Mouse (Mus musculus): ENCODE data around the gene Sbno2.
A peak's percentile ranks its signal among the peaks of the same experiment; 100 is the strongest.

The Sbno2 gene

DNA sequence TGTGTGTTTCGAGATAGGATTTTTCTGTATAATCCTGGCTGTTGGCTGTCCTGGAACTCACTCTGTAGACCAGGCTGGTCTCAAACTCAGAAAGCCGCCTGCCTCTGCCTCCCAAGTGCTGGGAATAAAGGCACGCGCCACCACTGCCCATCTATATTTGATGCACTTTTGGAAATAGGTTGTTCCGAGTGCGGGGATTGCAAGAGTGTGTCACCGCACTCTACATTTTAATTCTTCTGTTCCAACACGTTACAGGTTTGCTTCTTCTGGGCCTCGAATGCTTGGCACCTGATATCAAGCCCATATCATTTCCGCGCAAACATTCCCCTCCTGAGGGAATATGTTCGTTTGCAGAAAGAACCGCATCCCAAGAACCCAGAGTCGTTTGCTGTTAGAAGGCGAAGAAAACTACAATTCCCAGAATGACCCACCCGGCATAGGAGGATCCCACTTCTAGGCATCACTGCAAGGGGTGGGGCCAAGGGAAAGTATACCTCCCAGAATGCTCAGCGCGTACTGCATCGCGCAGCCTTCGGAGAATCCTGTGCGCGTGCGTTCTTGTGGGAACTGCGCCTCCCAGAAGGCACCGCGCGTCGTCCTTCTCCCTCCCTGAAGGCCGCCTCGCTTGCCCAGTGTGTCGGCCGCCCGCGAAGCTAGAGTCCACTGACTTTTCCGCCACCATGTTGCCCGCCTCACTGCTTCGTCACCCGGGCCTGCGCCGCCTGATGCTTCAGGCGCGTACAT is 36.6 kb upstream of the Sbno2 start:
- peak; percentile 83 to 93 for DNase-seq (ENCODE audit: low spot score in 2 of 2)

DNA sequence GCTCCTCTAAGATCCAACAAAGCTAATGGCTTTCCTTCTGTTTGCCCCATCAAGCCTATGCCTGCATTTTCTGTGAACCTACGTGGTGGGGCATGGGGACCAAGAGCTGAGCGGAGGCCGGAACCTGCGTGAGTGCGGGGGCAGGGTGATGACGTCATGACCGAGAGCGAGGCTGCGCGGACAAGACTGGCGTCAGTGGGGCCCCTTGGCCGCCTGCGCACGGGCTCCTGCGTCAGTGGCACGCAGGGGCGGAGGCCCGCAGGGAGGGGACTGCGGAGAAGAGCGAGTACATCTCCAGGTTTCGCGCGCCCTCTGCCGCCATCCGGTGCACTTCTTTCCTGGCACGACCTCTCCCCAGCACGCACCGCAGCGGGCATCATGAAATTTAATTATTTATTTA is 35.9 kb upstream of the Sbno2 start:
- DNase-seq (ENCODE audit: low spot score in 2 of 2), result peak; percentile 89 to 95

DNA sequence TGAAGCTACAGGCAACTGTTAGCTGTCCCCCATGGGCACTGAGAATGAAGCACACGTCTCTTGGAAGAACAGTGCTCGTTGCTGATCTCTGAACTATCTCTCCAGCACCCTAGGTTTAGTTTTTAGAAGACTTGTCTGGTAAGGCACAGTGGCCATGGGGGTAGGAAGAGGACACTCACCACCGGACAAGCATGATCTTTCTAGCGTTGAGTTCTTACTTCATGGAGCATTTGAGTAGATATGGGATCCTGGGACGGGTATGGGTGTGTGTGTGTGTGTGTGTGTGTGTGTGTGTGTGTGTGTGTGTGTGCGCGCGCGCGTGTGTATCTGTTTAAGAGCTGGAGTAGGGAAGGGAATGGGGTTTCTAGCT is 35.3 kb upstream of the Sbno2 start, which contains the start of gene Cbarp:
TSS of gene Cbarp (minus strand) at position 170 of the 370 bp plus-strand sequence.
- no peak for DNase-seq (ENCODE audit: low spot score in 2 of 2)

DNA sequence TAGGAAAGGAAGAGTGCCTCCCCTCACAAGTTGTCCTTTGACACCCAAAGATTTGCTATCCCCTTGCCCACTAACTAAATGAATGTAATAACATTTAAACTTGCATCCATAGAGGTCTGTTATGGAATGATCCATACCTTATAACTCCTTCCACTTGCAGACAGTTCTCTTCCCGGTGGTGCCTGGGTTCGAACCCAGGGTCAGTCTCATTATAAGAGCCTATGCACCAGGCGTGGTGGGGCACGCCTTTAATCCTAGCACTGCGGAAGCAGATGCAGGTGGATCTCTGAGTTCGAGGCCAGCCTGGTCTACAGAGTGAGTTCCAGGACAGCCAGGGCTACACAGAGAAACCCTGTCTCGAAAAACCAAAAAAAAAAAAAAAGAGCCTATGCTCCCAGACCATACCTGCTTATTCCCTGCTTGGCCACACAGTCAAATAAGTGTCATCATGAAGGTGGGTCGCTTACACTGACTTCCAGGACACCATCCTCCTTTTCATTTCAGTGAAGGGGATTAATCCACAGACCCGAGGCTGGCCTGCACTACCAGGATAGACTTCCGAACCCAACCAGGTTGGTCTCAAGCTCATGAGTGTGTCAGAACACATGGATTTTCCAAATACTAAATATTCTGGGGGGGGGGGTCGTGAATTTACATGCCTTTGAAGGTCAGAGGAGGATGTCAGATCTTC is 34.7 kb upstream of the Sbno2 start:
- DNase-seq (ENCODE audit: low spot score in 2 of 2), result no peak

DNA sequence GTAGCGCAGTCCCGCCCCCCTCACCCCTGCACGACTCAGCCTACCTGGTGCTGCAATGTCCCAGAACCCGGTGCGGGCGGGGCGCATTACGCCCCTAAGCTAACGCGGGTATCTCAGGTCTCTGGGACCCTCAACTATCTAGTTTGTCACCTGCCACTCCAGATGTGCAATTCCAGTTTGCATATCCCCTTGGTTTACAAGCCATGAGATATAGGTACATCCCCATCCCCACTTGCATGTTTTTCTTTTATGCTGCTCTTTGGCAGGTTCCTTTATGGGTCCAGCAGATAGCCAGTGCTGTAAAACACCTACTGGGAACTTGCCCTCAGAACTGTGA is 34.0 kb upstream of the Sbno2 start:
- DNase-seq (ENCODE audit: low spot score in 2 of 2), result no peak

DNA sequence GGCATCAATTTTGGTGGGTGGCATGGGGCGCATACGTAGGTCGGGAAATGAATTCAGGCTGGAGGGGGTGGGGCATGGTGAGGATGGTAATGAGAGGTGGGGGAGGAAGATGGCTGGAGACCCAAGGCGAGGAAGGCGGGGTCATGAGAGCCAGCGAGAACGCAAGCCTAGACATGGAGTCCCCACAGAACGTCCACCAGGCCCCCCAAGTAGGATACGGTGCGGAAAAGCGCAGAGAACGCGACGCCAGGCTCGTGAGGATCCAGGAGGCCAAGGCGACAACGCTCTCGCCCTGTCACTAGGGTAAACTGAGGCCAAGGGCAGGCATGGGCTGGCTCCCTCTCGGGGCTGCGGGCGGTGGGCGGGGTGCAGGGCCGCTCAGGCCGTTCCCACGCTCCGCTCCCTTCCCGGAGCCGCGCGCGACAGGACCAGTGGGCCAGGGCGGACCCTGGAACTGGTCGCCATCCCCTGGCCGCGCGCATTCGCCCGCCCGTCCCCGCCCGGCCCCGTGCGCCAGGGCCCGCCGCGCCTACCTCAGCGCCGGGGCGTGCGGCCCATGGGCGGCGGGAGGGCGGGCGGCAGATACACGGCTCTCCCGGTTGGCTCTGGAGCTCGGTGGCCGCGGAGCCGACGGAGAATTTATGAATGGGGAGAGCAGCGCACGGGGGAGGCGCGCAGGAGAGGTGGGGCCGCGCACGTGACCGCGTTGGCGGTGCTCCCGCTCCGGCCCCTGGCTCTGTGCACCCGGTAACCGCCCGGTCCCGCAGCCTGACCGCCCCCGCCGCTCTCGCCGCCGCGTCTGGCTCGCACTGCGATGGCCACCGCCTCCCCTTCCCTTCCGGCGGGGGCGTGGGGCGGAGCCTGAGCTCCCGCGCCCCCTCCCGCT is 33.4 kb upstream of the Sbno2 start, which contains the start of gene Atp5d:
TSS of gene Atp5d (plus strand) at position 80 of the 886 bp plus-strand sequence.
- DNase-seq (ENCODE audit: low spot score in 2 of 2), result peak in 1 of 2 experiments; percentile 59

DNA sequence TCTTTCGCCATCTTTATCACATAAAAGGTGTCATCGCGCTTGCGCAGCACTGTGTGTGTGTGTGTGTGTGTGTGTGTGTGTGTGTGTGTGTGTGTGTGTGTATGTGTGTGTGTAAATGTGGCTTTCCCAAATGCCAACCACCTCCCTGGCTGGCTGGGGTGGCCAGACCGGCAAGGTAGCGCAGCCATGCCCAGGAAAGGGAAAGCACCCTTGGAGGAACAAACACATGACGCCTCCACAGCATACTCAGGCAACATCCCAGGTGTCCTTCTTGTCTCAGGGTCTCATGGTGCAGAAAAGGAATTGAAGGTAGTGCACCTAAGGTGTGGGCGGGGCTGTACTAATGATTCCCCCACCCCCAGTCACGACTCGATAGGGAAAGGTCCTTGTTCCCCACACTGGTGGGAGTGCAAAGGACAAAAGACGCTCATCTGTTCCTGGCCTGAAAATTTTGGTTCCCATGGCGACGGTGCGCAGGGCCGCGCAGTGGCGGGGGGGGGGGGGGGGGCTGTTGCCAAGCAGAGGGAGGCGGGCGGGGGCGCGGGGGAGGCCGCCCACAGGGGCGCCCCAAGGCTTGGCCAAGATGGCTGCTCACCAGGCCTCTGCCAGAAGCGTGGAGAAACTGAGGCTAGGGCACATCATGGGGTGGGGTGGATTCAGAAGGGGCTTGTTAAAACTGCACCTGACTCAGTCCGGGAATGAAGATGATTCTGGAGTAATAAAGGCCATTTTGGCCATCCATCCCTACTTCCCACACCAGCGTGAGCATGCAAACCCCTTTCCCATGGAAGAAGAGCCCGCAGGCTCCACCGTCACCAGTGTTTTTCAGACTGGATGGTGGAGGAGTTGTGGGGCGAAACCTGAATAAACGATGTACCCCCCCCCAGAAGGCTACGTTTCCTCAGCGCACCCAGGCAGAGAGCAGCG is 32.5 kb upstream of the Sbno2 start:
- peak in 1 of 2 experiments; percentile 33 for DNase-seq (ENCODE audit: low spot score in 2 of 2)

DNA sequence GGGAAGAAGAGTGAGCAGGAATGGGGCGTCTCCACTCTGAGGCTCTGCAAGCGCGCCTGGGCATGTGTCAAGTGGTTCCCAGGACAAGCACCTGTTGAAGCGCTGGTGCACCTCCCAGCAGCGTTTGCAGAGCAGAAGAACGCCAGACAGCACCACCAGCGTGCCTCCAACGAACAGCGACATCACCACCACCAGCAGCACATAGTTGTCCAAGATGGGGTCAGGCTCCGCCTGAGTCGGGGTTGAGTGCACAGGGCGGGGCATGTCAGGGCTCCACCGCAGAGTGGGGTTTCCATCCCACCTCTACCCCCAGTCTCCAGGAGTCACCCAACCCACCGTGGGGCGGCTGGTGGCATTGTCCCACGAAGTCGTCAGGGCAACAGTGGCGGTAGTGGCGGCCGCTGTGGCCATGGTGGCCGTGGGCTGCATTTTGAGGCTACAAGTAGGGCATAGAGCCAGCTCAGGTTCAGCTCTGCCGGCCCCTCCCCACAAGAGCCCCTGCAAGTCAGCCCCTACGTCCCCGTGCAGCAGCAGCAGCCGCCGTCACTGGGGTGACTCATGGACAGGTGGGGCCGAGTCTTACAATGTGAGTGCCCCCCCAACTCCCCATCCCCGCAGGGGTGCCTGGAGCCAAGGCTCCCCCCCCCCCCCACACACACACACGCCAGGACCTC is 31.7 kb upstream of the Sbno2 start:
- DNase-seq (ENCODE audit: low spot score in 2 of 2), result peak in 1 of 2 experiments; percentile 43

DNA sequence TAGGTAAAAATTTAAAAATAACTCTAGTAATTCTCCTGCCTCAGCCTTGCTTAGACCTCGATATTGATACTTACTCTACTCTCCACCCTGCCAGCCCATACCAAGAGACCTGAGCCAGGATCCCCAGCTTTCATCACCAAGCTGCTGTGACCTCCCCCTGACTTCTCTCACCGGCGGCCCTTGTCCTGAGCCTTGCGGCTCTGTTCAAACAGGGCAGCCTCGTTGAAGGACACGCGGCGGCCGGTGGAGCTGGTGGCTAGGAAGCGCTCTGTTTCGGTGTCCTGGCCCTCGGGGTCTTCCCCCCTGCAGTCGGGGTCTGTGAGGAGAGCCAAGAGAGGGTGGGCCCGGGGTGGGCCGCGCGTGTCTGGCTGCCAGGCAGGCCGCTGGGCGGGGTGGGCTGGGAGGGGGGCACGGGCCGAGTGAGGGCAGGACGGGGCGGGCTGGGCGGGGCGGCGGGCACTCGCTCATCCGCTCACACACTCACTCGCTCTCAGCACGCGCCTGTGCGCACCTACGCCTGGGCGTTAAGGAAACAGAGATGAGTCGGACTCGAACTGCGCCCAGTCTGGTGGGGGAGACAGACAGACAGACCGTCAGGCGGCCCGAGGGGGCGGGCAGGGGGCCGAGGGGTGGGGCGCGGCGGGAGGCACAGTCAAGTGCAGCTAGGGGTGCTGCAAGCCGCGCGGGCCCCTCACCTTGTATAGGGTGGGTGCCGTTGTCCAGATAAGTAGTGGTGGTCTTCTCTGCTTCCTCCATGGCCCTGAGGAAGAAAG is 31.0 kb upstream of the Sbno2 start:
- no peak for DNase-seq (ENCODE audit: low spot score in 2 of 2)

DNA sequence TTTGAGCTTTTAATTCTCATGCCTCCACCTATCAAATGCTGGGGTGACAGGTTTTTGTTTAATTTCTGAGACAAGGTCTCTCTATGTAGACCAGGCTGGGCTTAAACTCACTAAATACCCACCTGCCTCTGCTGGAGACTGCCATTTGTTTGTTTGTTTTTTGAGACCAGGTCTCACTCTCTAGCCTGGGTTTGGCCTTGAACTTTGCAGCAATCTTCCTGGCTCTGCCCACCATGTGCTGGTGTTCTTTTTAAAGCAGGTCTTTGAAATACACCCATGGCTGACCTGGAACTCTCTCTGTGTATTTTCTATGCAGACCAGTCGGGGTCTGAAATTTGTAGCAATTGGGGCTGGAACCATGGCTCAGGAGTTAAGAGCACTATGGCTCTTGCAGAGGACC is 30.3 kb upstream of the Sbno2 start:
- no peak for DNase-seq (ENCODE audit: low spot score in 2 of 2)

DNA sequence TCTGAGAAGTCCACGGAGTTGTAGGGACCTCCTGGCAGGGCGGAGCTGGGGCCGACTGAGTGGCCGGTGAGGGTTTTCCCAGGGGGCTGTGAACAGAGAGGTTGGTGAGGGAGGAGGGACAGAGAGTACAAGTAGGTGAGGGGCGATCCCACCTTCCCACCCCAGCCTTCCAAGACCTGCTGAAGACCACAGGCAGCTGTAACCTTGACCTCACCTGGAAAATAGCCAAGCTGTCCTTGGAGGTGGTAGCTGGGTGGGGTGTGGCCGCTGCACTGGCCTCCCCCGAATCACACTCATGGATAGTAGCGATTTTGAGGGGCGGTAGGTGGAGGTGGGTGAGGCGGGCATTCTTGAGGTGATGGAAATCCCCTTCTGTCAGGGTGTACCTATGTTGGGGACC is 29.8 kb upstream of the Sbno2 start:
- no peak for DNase-seq (ENCODE audit: low spot score in 2 of 2)

DNA sequence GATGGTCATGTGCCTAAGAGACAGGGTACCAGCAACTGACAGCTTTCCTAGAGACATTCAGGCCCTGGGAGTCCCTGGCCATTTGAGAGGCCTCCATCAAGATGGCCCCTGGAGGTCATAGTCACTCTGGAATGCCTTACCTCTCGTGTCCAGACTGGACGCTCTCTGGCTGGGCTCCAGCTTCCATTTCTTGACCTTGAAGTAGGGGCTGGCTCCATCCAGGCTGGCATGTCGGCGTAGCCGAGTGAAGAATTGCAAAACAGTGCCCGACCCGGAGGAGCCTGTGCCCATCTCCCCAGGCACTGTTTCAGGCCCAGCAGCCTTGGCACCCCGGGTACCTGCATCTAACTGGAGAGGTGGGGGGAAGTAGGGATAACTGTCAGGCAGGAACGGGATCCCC is 29.1 kb upstream of the Sbno2 start:
- no peak for DNase-seq (ENCODE audit: low spot score in 2 of 2)

DNA sequence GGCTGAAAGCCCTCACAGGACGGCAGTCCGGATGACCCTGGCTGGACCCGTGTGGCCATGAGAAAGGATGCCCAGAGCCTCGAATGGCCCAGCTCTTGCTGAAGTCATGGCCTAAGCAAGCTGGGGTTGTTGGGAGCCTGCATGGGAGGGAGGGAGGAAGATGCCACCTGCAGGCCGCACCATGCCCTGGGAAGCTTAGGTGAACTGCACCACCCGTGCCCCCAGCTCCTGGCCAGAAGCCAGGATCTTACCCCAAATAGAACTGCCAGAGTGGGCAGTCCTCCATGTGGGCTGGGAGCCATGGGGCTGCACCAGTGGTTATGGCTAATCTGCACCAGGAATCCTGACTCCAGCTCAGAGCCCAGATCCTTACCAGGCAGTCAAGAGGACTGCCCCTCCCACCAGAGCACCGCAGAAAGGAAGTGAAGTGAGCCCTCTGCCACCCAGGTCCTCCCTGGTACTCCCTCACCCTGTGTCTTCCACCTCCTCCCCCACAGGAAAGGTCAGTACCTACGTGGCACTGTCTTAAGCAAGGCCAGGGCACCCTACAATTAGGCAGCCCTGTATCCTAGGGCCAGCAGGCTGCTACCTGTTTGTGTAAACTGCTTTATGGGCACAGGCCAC is 28.0 kb upstream of the Sbno2 start:
- no peak for DNase-seq (ENCODE audit: low spot score in 2 of 2)

DNA sequence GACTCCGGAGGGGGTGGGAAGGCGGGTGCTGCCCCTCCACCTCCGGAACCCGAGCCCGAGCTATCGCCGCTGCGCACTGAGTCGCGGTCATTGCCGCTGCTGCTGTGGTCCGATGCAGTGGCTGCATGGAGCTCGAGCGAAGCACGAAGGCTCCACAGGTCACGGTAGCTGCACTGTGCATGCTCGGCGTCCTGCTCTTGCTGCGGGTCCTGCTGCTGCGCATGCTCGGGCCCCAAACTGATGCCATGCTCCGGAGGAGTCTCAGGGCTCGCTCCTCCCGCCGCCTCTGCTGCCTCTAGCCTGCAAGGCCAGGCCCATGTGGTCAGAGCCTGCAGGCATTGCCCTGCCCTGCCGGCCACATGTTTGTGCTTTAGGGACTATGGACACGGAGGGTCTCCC is 26.6 kb upstream of the Sbno2 start:
- DNase-seq (ENCODE audit: low spot score in 2 of 2), result no peak

DNA sequence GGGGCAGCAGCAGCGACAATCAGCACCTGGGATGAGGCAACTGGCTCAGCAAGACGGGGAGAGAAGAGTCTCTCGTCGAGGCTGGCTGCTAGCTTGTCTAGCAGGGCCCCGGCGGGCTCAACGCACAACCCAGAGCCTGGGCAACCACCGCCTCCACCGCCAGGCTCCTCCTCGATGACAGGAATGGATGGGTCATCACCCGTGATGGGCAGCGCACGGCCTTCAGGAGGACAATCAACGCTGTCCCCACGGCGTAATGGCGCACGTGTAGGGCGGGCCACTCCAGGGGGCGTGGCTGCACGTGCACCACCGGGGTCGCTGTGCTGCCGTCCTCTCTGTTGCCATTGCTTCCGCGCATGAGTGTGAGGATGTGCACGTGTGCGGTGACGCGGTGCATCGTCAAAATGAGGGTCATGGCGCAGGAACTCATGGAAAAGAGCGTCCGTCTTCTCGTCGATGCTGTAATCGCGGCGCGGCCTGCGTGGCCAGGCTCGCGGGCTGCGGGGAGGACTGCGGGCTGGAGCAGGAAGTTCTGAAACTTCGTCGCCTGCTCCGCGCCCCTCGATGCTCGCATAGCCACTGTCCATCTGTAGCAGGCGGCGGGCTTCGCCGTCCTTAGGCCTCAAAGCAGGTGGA is 26.1 kb upstream of the Sbno2 start:
- no peak for DNase-seq (ENCODE audit: low spot score in 2 of 2)

DNA sequence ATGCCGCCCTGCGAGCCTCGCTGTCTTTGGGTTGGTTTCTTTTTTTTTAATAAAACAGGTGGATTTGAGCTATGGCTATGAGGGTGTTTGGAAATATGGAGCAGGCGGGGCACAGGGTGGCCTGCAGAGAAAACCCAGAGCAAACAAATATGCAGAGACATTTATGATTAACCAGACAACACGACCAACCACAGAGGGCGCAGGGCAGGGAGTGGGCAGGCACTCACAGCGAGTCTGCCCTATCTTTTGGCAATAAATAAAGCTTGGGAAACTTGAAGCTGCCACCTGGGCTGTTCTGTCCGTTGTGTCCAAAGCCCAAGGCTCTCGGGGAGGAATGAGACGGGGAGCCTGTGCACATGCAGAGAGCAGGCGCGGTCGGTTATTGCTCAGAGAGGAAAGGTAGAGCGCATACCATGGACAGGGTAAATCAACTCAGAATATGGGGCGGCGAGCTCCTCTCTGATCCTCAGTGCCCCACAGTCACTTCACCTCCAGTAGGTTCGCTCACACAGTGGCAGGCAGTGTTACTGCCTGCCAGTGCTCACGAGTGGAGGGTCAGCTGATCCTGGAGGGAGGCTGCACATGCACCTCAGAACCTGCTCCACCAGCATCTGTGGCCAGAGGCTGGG is 25.1 kb upstream of the Sbno2 start:
- no peak for DNase-seq (ENCODE audit: low spot score in 2 of 2)

DNA sequence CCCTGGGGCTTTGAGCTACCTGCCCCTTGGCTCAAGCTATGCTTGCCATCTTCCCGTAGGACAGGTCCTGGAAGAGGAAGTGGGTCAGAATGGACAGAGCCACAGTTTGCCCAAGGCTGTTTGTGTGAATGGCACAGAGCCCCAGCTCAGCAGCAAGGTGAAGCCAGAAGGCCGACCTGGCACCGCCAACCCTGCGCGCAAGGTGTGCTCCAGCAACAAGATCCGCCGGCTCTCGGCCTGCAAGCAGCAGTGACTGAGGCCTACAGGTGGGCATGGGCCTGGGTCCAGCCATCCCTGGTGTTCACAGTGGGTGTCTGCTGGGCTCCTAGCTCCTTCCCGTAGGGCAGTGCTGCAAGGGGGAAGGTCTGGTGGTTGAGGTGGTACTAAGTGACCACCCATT is 24.5 kb upstream of the Sbno2 start:
- no peak for DNase-seq (ENCODE audit: low spot score in 2 of 2)

DNA sequence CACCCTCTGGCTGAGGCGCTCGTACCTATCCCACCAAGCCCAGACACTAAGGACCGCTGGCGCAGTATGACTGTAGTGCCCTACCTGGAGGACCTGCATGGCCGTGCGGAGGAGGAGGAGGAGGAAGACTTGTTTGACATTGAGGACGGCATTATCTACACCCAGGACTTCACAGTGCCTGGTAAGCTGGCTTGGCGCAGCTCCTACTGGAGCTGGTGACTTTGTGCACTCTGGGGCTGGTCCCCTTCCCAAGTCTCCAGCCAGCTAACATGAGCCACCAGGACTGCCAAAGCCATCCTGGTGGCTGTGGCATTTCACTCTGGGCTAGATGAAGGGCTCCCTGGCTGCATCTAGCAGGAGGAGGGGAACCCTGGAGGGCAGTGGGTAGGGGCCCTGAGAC is 22.5 kb upstream of the Sbno2 start:
- no peak for DNase-seq (ENCODE audit: low spot score in 2 of 2)

All from urinary bladder, adult 18-20 months (tissue).